Mouse (Mus musculus) heart, postnatal 10 days (tissue): ENCODE measurements at regions not wholly inside any gene's neighbourhood (a gene's known extent, or its start where the extent isn't known, plus 50 kb on each side); places are given as distances from the start of the nearest gene placed in this dataset.
A peak's percentile ranks its signal among the peaks of the same experiment; 100 is the strongest.

Experiments
- DNase-seq, 2 experiments: peaks; one replicate each; pipeline ENCODE4 v3.0.0; 2021
- intact Hi-C: fragments of 180-260 bp; cut with DNase I; formaldehyde crosslinking; loops from one replicate; pipeline ENCODE4 v1.15.1; 2025

DNA sequence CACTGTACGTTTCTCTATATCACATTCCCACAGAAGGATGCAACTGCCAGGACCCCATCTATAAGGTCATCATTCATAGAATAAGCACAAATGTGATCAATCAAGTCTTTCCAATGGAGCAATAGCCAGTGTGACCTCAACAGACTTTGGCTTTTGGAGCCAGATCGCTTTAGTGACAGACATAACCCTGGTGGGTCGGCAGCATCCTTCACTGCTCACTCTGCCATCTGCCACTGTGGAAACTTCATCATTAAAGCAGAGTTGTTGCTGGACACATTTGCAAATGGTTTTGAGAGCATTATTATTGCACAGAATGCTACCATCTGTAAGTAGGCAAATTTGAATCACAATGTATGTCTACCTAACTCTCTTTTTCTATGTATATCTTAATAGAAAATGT, 212.9 kb upstream of the Gk2 start:
- intact Hi-C loops = no loop called here
- no peak for DNase-seq

DNA sequence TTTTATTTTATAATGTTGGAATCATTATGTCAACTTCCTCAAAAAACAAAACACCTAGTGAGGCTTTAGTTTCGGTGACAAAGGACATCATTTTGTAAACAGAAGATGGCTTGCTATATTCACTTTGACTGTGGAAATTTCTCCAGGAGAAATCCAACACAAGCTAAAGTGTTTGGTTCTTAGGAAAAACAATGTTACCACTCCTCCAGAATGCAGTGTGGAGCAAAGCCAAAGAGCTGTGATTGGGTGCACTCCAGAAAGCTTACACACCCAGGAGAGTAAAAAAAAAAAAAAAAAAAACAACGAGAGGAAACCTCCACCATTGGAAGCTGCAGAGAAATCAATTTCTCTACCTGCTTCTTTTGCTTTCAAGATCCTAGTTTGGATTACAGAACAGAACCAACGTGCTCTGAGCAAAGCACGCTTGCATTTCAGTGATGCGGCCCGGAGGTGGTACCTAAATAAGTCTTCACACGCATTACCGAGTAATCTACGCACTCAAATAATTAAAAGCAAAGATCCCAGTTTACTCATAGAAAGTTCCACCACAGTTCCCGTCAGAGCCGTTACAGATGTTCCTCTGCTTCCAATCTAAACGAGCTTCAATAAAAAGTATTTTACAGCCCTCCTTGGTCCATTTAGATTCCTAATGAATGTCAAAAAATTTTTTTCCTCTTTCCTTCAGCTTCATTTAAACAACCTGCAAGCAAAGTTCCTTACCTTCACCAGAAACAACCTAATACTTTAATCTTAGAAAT, 199.5 kb upstream of the Gk2 start:
- DNase-seq = no peak
- intact Hi-C loops = no loop called here

DNA sequence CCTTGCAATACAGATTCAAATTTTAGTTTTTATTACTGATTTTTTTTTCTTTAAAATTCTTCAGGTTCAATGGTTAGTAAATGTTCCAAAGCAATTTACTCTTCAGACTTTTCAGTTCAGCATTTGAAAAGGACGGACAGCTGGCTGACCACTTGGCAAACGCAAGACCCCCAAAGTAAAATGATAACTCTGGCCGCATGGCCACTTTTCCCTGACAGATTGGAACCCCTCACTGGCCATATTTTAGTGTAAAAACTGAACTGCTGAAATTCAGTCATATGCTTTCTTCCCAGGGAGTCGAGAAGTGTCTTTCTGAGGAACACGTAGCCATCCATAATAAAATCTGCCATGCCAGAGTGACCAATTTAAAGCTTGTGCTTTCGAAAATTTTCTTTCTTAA, 198.4 kb upstream of the Gk2 start:
- no peak for DNase-seq
- intact Hi-C loops = no loop called here

DNA sequence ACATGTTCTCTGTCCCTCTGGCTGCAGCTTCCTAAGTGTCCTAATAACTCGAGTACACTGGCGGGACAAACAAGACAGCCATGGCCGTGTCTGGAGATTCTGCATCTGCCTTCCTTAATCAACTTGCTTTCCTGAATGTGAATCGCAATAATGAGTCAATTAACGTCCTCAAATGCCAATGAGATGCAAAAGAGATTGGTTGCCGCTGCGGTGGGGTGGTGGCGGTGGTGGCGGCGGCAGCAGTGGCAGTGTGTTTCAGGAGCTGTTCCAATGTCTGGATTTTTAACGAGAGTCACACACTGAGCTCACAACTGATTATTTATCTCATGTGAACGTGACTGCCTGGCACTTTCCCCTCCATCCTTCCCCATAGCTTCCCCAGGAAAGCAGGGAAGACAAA, 197.6 kb upstream of the Gk2 start:
- DNase-seq = no peak
- intact Hi-C loops = no loop called here

DNA sequence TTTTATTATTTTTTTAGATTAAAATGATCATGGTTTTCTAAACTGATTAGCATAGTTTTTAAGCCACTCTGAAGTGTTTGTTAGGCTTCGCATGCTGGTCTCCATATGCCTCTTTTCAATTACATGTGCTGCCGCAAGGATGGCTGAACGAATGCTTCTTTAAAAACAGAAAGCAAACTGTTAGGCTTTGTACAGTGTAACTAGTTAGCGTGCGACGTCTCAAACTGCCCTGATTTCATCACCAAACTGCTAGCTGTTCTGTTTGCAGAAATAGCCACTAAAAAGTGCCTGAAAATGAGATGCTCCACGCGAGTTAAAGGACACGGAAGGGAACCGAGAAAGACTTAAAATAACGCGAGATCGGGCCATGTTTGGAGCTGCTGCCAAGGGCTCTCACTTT, 185.4 kb upstream of the Gk2 start:
- DNase-seq = no peak
- intact Hi-C loops = no loop called here

DNA sequence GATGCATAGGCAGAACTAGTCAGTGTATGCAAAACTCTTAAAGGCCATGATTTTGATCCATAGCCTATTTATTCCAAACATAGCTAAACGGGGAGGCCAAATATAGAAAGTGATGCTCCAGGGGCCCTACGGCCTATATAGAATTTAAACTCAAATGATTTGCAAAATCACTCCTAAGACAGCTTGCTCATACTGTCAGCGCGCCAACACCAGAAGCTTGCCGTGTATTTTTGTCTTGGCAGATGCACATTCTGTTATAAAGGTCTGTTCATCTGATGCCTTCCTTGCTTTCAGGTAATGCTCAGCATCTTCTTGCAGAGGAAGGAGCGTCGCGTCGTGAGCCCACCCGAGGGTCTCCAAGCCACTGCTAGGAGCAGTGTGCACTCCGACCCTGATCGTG, 184.8 kb upstream of the Gk2 start:
- no peak for DNase-seq
- intact Hi-C loops = no loop called here

DNA sequence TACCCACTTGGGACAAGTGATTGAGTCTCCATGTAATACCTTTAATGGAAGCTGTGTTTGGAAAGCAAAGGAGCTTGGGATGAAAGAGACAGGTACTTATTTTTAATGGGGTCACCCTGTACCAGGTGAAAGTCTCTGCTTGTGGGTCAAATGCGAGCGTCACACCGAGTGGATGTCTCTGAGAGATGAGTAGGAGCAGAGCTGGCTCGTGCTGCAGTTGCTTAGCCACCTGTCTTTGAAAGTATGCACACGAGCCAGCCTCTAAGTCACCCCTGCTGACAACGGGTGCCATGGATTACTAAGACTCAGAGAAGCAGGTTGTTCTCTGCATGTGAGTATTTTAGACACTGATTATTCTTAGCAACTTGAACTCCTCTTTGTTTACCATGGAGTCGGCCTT, 179.5 kb upstream of the Gk2 start:
- intact Hi-C loops = no loop called here
- no peak for DNase-seq

DNA sequence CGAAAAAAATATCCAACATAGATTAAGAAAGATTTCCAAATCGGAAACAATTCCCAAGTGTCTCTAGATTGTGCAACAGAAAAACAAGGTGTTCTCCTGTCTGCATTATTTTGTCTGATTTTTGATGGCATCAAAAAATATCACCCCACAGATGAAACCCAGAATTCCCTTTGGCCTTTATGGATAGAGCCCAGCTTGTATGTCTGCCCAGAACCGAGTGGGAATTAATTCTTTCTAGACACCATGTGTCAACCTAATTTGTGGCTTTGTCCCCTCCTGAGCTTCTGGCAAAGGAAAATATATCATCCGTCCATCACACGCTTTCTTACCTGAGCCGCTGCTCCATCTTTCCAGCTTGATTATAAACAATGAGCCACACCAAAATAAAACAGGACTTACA, 176.9 kb upstream of the Gk2 start:
- intact Hi-C loops = no loop called here
- DNase-seq = no peak

DNA sequence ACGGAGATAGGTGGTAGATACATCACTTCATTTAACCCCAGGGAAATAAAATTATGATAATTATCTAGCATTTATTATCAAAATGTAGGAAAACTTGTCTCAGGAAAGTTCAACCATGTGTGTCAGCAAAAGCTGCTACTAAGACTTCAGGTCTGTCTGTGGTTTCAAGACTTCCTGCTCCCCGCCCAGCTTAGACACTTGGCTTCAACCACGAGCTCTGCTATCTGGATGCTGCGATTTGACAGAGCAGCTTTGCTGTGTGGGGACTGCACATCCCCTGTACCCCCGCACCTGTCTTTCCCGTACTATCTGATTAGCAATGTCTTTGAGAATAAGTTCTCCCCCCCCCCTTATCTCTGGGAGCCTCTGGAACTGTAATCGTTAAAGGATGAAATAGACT, 176.0 kb upstream of the Gk2 start:
- intact Hi-C loops = no loop called here
- DNase-seq = no peak

DNA sequence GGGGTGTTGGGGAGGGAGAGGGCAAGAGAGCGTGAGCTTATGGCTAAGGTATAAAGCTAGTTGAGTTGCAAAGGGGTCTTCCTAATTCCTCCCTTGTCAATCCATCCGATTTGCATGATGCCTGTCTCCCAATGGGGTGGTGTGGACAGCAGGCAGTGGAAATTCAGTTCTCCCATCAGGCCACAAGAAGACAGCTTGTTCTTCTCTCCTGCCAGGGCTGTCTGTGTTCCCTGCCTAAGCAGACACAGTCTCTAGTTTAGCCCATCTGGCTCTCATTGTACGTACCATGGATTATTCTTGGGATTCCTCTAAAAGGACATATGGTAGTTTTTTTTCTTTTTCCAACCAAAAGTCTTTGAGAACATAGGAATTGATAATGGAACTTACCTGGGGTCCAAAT, 168.4 kb upstream of the Gk2 start:
- no peak for DNase-seq
- intact Hi-C loops = no loop called here

DNA sequence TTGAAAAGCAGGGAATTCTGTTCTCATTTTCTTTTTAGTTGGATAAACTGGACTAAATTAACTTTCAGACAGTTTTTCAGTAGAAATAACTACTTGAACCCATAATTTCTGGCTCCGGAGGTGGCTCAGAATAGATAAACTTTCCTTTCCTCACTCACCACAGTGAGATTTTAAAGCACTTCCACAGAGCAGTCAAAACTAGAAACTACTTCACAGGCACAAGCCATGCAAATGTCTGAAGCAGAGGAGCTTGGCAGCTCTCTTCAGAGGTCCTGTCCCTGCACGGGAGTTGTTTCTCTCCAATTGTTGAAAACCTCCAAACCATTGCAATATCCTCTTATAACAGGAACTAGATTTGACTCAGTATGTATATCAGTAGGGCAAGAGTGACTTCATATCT, 163.1 kb upstream of the Gk2 start:
- intact Hi-C loops = no loop called here
- no peak for DNase-seq

DNA sequence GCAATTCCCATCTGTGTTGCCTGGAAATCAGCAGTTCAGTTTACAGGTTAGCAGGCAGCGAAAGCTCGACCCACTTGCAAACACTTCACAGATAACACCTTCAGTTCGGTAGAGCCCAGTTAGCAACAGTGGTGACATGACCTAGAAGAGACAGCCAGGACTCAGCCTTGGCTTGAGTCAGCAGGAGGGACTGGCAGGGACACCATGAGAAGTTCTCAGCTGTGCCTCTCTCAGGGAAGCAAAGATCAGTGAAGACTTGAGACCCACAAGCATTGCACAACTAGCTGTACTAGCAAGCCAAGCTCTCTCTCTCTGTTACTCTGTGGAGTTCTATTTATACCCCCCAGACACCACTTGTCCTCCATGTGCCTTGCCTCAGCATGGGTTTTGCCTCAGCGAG, 161.6 kb upstream of the Gk2 start:
- no peak for DNase-seq
- intact Hi-C loops = no loop called here

DNA sequence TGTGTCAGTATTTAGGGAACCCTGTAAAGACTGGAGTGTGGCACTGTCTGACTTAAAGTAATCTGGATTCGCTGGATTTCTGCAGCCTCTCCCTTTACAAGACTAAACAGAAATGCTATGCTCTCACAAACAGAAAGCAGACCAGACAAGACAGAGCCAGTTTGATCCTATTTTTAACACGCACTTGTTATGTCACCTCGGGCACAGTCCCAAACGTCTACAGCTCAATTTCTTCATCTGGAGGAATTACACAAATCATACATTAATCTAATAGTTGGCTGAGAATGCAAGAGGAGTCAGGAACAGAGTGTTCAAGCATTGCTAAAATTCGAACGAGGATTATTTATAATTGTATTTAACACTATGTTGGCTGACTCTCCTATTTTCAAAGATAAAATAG, 145.4 kb upstream of the Gk2 start:
- peak; percentile 53 to 61 for DNase-seq
- intact Hi-C loops = no loop called here

DNA sequence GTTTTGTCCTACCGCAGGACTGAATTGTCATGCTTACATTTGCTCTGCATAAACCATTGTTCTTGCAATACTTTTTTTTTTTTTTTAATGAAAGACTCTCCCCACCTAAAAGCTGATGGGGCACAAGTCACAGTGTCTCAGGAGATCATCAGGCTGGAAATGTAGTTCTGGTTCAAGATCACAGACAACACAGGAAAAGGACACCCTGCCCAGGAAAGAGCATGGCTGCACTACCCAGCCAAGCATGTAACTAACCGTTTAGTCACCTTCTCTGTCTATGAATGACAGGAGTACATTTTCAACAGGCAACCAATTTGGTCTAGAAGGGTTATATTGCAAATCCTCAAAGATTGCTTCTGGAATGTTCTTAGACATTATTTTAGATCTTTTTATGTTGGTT, 144.6 kb upstream of the Gk2 start:
- DNase-seq = no peak
- intact Hi-C loops = no loop called here

DNA sequence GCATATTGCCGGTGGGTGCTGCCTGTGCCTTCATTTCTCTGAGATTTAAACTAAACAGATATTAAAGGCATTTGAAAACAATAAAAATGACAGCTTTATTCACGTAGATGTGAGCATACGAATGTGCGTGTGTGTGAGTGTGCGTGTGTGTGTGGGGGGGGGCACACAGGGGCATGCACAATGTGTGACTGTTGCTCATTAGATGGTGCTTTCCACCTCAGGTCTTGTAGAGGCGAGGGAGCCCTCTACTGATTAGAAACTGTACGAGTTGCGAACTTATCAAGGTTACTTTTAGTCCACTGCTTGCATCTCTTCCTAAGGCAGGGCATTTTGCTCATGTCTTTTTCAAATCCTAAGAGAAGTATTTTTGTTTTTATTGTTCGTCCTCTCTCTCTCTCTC, 141.9 kb upstream of the Gk2 start:
- intact Hi-C loops = loop anchor here (5.0 kb wide), 1 partner anchor 471 kb away; no protein-coding TSS in a partner anchor
- DNase-seq = no peak

DNA sequence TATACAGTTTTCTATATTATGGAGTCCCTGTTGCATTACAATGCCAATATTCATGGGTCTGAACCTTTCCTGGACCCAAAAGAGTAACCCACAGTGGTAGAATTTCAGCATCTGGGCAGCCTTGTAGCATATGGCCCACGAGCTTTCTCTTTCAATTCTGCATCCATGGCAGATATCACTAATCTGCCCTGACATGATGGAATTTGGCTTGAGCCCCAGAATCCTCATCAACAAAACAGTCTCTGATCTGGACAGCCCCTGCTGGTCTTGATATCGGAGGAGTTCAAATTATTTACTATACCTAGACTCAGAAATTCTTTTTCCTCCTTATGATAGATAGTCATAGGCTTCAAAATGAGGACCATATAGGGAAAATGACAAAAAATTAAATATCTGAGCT, 139.1 kb upstream of the Gk2 start:
- intact Hi-C loops = loop anchor here (5.0 kb wide), 1 partner anchor 469 kb away; no protein-coding TSS in a partner anchor
- DNase-seq = no peak

DNA sequence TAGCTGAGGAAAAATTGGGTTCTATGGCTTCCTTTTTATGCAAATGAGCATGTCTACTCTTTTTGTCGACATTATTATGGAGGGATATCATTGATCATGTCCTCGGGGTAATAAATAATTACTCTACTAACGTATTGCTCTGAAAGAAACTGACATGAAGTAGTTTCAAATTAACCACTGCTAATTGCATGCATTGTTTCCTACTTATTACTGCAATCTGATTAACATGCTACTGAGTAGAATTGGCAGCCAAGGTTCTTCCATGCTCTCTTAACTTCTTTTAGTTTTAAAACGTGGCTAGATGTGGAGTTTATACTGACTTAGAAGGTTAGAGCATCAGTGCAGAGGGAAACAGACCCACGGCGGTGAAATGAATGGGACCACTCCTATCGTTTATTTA, 137.3 kb upstream of the Gk2 start:
- DNase-seq = no peak
- intact Hi-C loops = no loop called here

DNA sequence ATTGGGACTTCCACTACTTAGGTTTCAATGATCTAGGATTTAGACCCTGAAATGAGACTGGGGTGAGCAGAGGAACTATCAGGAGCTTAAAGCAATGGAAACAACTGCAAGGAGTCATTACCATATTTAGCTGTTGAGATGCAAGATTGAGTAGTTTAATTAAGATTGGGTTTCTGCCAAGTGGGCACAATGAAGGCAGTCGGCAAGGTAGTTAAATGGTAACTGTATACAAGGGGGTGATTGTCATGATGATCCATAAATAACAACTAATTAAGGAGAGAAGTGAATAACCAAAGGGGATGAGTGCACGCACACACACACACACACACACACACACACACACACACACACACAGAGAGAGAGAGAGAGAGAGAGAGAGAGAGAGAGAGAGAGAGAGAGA, 125.7 kb upstream of the Gk2 start:
- intact Hi-C loops = no loop called here
- DNase-seq = no peak

DNA sequence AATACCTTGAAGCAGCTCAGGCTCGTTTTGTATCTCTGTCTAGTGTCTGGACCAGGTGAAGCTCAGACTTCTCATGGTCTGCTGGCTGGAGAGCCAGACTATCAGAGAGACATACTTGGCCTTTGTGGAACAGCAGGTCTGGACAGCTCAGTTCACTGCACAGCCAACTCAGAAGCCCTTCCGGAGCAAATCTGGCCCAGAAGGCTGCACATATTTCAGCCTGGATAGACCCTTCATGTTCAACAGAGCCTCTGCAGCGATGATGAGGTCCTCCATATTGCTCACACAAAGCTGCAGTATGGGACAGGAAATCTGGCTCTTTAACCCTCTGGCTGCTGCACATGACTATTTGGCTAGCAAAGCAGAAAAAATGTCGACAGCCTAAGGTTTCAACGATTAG, 108.7 kb upstream of the Gk2 start:
- intact Hi-C loops = no loop called here
- no peak for DNase-seq

DNA sequence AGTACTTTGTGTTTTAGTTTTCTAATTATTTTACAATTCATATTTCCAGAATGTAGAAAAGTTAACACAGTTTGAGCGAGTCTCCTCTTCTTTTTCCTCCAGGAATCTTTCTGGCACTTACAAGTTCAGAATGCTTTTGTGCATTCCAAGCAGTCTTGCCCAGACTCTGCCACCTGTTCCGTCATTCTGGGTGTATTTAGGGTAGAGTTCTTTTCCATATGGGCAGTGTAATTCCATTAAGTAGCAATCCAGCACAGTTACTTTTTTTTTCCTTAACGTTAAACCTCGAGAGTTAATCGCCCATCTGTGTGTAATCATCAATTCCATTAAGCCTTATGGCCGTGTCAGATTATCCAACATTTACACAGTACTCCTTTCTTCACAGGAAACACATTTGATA, 106.9 kb upstream of the Gk2 start:
- intact Hi-C loops = no loop called here
- DNase-seq = no peak

DNA sequence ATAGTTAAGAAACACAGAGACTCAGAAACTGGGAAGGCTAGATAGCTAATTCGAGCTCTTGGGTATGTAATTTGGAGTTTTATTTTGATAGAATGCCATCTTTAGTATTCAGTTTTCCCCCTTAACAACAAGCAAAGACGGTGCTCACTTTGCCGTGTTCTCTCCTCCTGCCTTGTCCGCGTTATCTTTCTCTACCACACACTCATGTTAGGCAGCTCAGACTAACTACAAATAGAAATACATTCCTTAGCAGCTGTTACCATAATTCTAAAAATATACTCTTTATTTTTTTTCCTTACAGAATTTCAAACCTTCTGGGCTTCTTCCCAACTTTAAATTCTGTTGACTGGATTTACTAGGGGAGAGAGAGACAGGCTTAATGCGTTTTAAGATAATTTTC, 97.5 kb upstream of the Gk2 start:
- intact Hi-C loops = no loop called here
- peak in 1 of 2 experiments; percentile 3 for DNase-seq

DNA sequence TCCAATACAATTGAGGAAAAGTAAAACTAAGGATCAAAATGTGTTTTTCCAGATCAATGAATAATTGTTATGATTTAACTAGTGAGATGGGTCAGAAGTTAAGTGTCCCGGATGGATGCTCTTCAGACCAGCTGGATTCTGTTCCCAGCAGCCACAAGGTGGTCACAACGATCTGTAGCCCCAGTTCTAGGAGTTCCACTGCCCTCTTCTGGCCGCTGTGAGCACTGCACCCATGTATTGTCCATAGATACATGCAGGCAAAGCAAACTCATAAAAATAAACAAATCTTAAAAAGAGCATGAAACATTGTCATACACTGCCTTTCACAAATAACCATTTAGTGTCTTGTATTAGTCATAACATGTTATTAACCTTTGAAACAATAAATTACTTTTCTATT, 96.3 kb upstream of the Gk2 start:
- intact Hi-C loops = no loop called here
- DNase-seq = peak in 1 of 2 experiments; percentile 4

DNA sequence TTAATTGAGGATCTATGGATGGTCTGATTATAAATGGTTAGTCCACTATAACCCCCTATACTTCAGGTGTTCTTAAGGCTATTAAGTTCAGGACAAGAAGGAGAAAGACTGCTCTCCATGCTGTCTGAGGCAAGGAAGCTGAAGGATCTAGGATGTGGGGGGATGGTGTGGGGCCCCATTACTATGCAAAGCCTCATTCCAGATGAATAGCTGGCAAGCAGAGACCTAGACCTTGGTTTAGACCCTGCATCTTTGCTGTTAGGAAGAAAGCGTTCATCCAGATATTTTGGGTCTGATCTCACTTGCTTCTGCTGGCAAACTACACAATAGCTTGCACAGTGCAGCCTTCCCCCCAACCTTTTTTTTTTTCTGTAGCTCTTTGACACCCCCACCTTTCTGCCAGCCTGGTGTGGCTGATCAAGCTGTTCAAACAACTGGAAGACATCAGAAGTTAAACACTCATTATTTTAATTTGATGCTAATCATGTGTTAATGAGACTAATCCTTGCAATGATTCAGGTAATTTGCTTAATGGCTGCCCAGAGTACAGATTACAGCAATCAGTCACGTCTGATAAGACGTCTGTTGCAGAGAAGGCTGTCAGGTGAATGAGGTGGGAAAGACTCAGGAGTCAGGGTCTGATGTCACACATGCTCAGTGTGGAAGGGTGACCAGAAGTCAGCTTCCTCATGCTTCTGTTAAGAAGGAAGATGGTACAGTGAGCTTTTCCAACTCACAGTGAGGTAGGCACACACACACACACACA, 80.9 kb upstream of the Gk2 start:
- no peak for DNase-seq
- intact Hi-C loops = no loop called here
